Mouse (Mus musculus): ENCODE data around the gene Carm1. TPM values are rescaled to one million over a fixed set of nuclear protein-coding genes. Genes with fewer than 3 reads are reported as not detected.

The Carm1 gene
- polyA plus RNA-seq, 1 experiment from 2014 or later = 54.9 TPM

- ATAC-seq (replicated peaks; ENCODE audit: low FRiP score) (no peak), DNase-seq (ENCODE audit: low spot score) (no peak)
- H3K4me2 ChIP-seq = no peak overlapping the region
- H3K27ac ChIP-seq (ENCODE audit: low read depth, low read length) = no peak overlapping the region
- no peak overlapping the region for H3K9ac ChIP-seq (ENCODE audit: low read depth, low read length)
- H3K4me3 ChIP-seq (ENCODE audit: low read depth, low read length) = no peak overlapping the region
- H3K27me3 ChIP-seq (replicated peaks; ENCODE audit: control insufficient read depth, insufficient read depth, low read length) = no peaks in the 10 kb centered on the region
- no peaks in the 10 kb centered on the region for H3K36me3 ChIP-seq (ENCODE audit: control insufficient read depth, insufficient read depth, low read length)
- 76% methylated on average over 5 of the region's 5 CpGs for WGBS
- H3K4me1 ChIP-seq (replicated peaks; ENCODE audit: control insufficient read depth, insufficient read depth, low read length) = peaks cover 4% of the 10 kb centered on the region; the same call in 1 of the 2 replicates
- no peaks in the 10 kb centered on the region for H3K9me3 ChIP-seq (ENCODE audit: control insufficient read depth, low read length)
Measured at GRCm38 (mm10) chr9:21604119-21604518, 57.4 kb downstream of the Carm1 start.

- Histone ChIP-seq H3K27ac (ENCODE audit: low read depth, low read length) (no peak overlapping the region), H3K27me3 (replicated peaks; ENCODE audit: control insufficient read depth, insufficient read depth, low read length) (no peaks in the 10 kb centered on the region), H3K4me3 (ENCODE audit: low read depth, low read length) (no peak overlapping the region), H3K9me3 (ENCODE audit: control insufficient read depth, low read length) (no peaks in the 10 kb centered on the region), H3K9ac (ENCODE audit: low read depth, low read length) (no peak overlapping the region), H3K4me2 (no peak overlapping the region), H3K4me1 (replicated peaks; ENCODE audit: control insufficient read depth, insufficient read depth, low read length) (no peaks in the 10 kb centered on the region), H3K36me3 (ENCODE audit: control insufficient read depth, insufficient read depth, low read length) (no peaks in the 10 kb centered on the region)
- DNase-seq (ENCODE audit: low spot score) (no peak), ATAC-seq (replicated peaks; ENCODE audit: low FRiP score) (no peak)
- WGBS = 83% methylated on average over 5 of the region's 5 CpGs
Measured at GRCm38 (mm10) chr9:21605865-21606264, 59.2 kb downstream of the Carm1 start.

DNA sequence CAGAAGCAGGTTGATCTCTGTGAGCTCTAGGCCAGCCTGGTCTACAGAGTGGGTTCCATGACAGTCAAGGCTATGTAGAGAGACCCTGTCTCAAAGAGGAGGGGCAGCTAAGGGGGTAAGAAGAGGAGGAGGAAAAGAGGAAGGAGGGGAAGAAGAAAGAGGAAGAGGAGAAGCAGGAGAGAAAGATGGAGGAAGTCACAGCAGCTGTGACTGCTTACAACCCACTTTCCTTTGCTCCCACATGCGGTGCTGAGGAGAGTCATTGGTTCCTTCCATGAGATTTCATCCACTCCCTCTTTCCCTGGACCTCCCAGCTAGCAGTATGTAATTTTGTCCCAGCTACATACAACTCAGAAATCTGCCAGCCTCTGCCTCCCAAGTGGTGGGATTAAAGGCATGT lies 60.0 kb downstream of the Carm1 start:
- no peak for ATAC-seq (replicated peaks; ENCODE audit: low FRiP score)
- Histone ChIP-seq H3K4me3 (ENCODE audit: low read depth, low read length) (no peak overlapping the region), H3K27ac (ENCODE audit: low read depth, low read length) (no peak overlapping the region), H3K4me2 (no peak overlapping the region), H3K27me3 (replicated peaks; ENCODE audit: control insufficient read depth, insufficient read depth, low read length) (no peaks in the 10 kb centered on the region), H3K9me3 (ENCODE audit: control insufficient read depth, low read length) (no peaks in the 10 kb centered on the region), H3K36me3 (ENCODE audit: control insufficient read depth, insufficient read depth, low read length) (no peaks in the 10 kb centered on the region), H3K4me1 (replicated peaks; ENCODE audit: control insufficient read depth, insufficient read depth, low read length) (no peaks in the 10 kb centered on the region), H3K9ac (ENCODE audit: low read depth, low read length) (no peak overlapping the region)
- no peak for DNase-seq (ENCODE audit: low spot score)
- WGBS = 23% methylated on average over 1 of the region's 1 CpGs

GRCm38 (mm10) chr9:21609861-21610260 lies 63.2 kb downstream of the Carm1 start:
- DNase-seq (ENCODE audit: low spot score) = no peak
- Histone ChIP-seq H3K27me3 (replicated peaks; ENCODE audit: control insufficient read depth, insufficient read depth, low read length) (no peaks in the 10 kb centered on the region), H3K36me3 (ENCODE audit: control insufficient read depth, insufficient read depth, low read length) (no peaks in the 10 kb centered on the region), H3K4me3 (ENCODE audit: low read depth, low read length) (no peak overlapping the region), H3K27ac (ENCODE audit: low read depth, low read length) (no peak overlapping the region), H3K4me2 (no peak overlapping the region), H3K9me3 (ENCODE audit: control insufficient read depth, low read length) (no peaks in the 10 kb centered on the region), H3K4me1 (replicated peaks; ENCODE audit: control insufficient read depth, insufficient read depth, low read length) (peaks cover 3% of the 10 kb centered on the region), H3K9ac (ENCODE audit: low read depth, low read length) (no peak overlapping the region)
- no peak for ATAC-seq (replicated peaks; ENCODE audit: low FRiP score)
- WGBS = 87% methylated on average over 1 of the region's 1 CpGs

GRCm38 (mm10) chr9:21614864-21615616 lies 68.3 kb downstream of the Carm1 start:
- ATAC-seq (replicated peaks; ENCODE audit: low FRiP score) (no peak), DNase-seq (ENCODE audit: low spot score) (no peak)
- Histone ChIP-seq H3K9ac (ENCODE audit: low read depth, low read length) (peak overlapping the region; percentile 84), H3K9me3 (ENCODE audit: control insufficient read depth, low read length) (no peaks in the 10 kb centered on the region), H3K4me3 (ENCODE audit: low read depth, low read length) (peak overlapping the region; percentile 86), H3K36me3 (ENCODE audit: control insufficient read depth, insufficient read depth, low read length) (peaks cover 2% of the 10 kb centered on the region; the same call in 1 of the 2 replicates), H3K4me2 (peak overlapping the region; percentile 85), H3K4me1 (replicated peaks; ENCODE audit: control insufficient read depth, insufficient read depth, low read length) (peaks cover 12% of the 10 kb centered on the region), H3K27ac (ENCODE audit: low read depth, low read length) (peak overlapping the region; percentile 97), H3K27me3 (replicated peaks; ENCODE audit: control insufficient read depth, insufficient read depth, low read length) (no peaks in the 10 kb centered on the region)
- WGBS = 62% methylated on average over 15 of the region's 15 CpGs

GRCm38 (mm10) chr9:21615617-21616231 lies 69.0 kb downstream of the Carm1 start, which contains the start of gene Smarca4:
Gene Smarca4 (plus strand): TSS chr9:21616169.
- DNase-seq (ENCODE audit: low spot score) (peak; percentile 100), ATAC-seq (replicated peaks; ENCODE audit: low FRiP score) (peak; percentile 94)
- under 1% methylated on average over 33 of the region's 45 CpGs for WGBS
- Histone ChIP-seq H3K4me3 (ENCODE audit: low read depth, low read length) (peak within 1 kb of the TSS; percentile 86), H3K36me3 (ENCODE audit: control insufficient read depth, insufficient read depth, low read length) (peaks cover 2% of the 10 kb centered on the region; the same call in 1 of the 2 replicates), H3K9ac (ENCODE audit: low read depth, low read length) (peak within 1 kb of the TSS; percentile 98), H3K4me1 (replicated peaks; ENCODE audit: control insufficient read depth, insufficient read depth, low read length) (peaks cover 12% of the 10 kb centered on the region), H3K9me3 (ENCODE audit: control insufficient read depth, low read length) (no peaks in the 10 kb centered on the region), H3K27ac (ENCODE audit: low read depth, low read length) (peak within 1 kb of the TSS; percentile 97), H3K27me3 (replicated peaks; ENCODE audit: control insufficient read depth, insufficient read depth, low read length) (no peaks in the 10 kb centered on the region), H3K4me2 (peak within 1 kb of the TSS; percentile 85)

DNA sequence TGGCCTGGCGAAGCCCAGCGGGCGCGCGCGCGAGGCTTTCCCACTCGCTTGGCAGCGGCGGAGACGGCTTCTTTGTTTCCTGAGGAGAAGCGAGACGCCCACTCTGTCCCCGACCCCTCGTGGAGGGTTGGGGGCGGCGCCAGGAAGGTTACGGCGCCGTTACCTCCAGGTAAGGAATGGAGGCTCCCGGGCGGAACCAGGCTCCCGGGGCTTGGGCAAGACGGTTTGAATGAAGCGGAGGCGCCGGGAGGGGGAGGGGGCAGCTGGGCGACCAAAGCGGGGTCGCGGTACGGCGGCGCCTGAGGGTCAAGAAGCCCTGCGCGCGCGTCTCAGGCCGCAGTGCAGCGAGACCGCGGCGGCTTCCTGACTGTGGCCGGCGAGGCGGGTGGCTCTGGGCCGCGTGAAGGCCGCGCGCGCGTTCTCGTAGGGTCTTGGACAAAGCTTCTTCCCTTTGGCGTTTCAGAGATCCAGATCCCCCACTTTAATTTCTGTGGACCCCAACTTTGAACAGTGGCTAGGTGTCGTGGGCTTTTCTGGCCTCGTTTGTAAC lies 69.6 kb downstream of the Carm1 start:
- peak overlapping the region; percentile 86 for H3K4me3 ChIP-seq (ENCODE audit: low read depth, low read length)
- peak; percentile 90 for DNase-seq (ENCODE audit: low spot score)

DNA sequence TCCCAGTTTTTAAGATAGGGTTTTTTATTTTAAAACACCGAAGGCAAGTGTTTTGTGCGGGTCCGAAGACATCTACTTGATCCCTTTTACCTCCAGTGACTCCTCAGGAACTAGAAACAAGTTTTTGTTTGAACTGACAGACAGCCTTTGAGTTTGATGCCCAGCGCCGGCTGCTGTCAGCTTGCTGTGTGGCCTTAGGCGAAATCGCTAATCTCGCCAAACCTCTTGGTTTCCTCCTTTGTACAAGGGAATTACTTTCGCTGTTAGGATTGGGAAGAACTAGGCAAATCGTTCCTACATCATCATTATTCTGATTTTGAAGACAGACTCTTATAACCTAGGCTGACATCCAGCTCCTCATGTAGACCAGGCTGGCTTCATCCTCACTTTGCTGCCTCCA lies 70.4 kb downstream of the Carm1 start:
- ATAC-seq (replicated peaks; ENCODE audit: low FRiP score) (no peak), DNase-seq (ENCODE audit: low spot score) (no peak)
- peak overlapping the region; percentile 86 for H3K4me3 ChIP-seq (ENCODE audit: low read depth, low read length)
- H3K27me3 ChIP-seq (replicated peaks; ENCODE audit: control insufficient read depth, insufficient read depth, low read length) = no peaks in the 10 kb centered on the region
- peak overlapping the region; percentile 98 for H3K9ac ChIP-seq (ENCODE audit: low read depth, low read length)
- peaks cover 2% of the 10 kb centered on the region; the same call in 1 of the 2 replicates for H3K36me3 ChIP-seq (ENCODE audit: control insufficient read depth, insufficient read depth, low read length)
- H3K4me2 ChIP-seq = peak overlapping the region; percentile 82
- WGBS = 6% methylated on average over 10 of the region's 10 CpGs
- H3K27ac ChIP-seq (ENCODE audit: low read depth, low read length) = peak overlapping the region; percentile 97
- no peaks in the 10 kb centered on the region for H3K9me3 ChIP-seq (ENCODE audit: control insufficient read depth, low read length)
- peaks cover 12% of the 10 kb centered on the region for H3K4me1 ChIP-seq (replicated peaks; ENCODE audit: control insufficient read depth, insufficient read depth, low read length)

More for the DNA sequence above, 69.6 kb downstream of the Carm1 start:
- Histone ChIP-seq H3K36me3 (ENCODE audit: control insufficient read depth, insufficient read depth, low read length) (peaks cover 2% of the 10 kb centered on the region; the same call in 1 of the 2 replicates), H3K9ac (ENCODE audit: low read depth, low read length) (peak overlapping the region; percentile 98), H3K4me2 (peak overlapping the region; percentile 82), H3K9me3 (ENCODE audit: control insufficient read depth, low read length) (no peaks in the 10 kb centered on the region), H3K27ac (ENCODE audit: low read depth, low read length) (peak overlapping the region; percentile 97), H3K4me1 (replicated peaks; ENCODE audit: control insufficient read depth, insufficient read depth, low read length) (peaks cover 12% of the 10 kb centered on the region), H3K27me3 (replicated peaks; ENCODE audit: control insufficient read depth, insufficient read depth, low read length) (no peaks in the 10 kb centered on the region)
- under 1% methylated on average over 57 of the region's 57 CpGs for WGBS
- ATAC-seq (replicated peaks; ENCODE audit: low FRiP score) = peak; percentile 70
